Mouse (Mus musculus) CH12.LX (cell line): ENCODE data around the gene Ext2. TPM values are rescaled to one million over a fixed set of nuclear protein-coding genes. Genes with fewer than 3 reads are reported as not detected.

ENCODE experiments used
- DNase-seq: peaks from one replicate; pipeline ENCODE4 v3.0.0-alpha.2; 2013; ENCODE audit errors: extremely low read depth
- H3K27ac ChIP-seq: 2 replicates; pipeline ENCODE4 v1.5.1; 2012; ENCODE audit warnings: low read depth, mild to moderate bottlenecking, control low read depth, moderate library complexity; ENCODE audit not compliant: insufficient read depth
- H3K27me3 ChIP-seq: replicated peaks from 2 replicates; pipeline ENCODE3; 2012; ENCODE audit warnings: inconsistent platforms
- H3K36me3 ChIP-seq, 2 experiments: replicated peaks in 1 of 2; 2 replicates each; pipeline versions ENCODE3 to v1.6.1; 2012; ENCODE audit warnings: inconsistent platforms in 1 of 2, low read length in 1 of 2, mild to moderate bottlenecking in 1 of 2, mixed read lengths in 1 of 2, moderate library complexity in 1 of 2; ENCODE audit not compliant: control insufficient read depth in 1 of 2, insufficient read depth in 1 of 2
- H3K4me1 ChIP-seq, 2 experiments: 2 replicates each; pipeline ENCODE4 v1.6.1; 2012; ENCODE audit warnings: inconsistent platforms in 1 of 2, moderate library complexity in 1 of 2; ENCODE audit not compliant: insufficient read depth in 2 of 2, control insufficient read depth in 1 of 2
- H3K4me2 ChIP-seq: 2 replicates; pipeline ENCODE4 v1.6.1; 2012; ENCODE audit warnings: low read depth, mild to moderate bottlenecking, control low read depth; ENCODE audit not compliant: poor library complexity, insufficient read depth, severe bottlenecking
- H3K4me3 ChIP-seq, 3 experiments: fragments of 150-350 bp in 1 of 3; sonication (generic) in 1 of 3; replicated peaks in 1 of 3; 2 replicates each; pipeline versions ENCODE3 to v1.5.1; 2011 to 2012; ENCODE audit warnings: low read depth in 2 of 3, low read length in 2 of 3, mild to moderate bottlenecking in 2 of 3, moderate library complexity in 2 of 3, control low read depth in 1 of 3, improper control_type of control experiment in 1 of 3, inconsistent platforms in 1 of 3, mixed read lengths in 1 of 3; ENCODE audit not compliant: poor library complexity in 1 of 3
- H3K79me2 ChIP-seq: replicated peaks from 2 replicates; pipeline ENCODE4 v1.6.1; 2012; ENCODE audit warnings: mild to moderate bottlenecking, moderate library complexity; ENCODE audit not compliant: control insufficient read depth, poor library complexity, insufficient read depth, severe bottlenecking; ENCODE audit errors: extremely low read depth
- H3K9ac ChIP-seq: 2 replicates; pipeline ENCODE4 v1.6.1; 2012; ENCODE audit warnings: low read depth, mild to moderate bottlenecking, control low read depth, moderate library complexity; ENCODE audit not compliant: insufficient read depth
- H3K9me3 ChIP-seq: replicated peaks from 2 replicates; pipeline ENCODE3; 2012; ENCODE audit warnings: low read length, inconsistent platforms, mixed read lengths
- CHD2 ChIP-seq: IDR thresholded peaks from 2 replicates; pipeline ENCODE4 v1.6.1; 2011; ENCODE audit warnings: low read length, improper control_type of control experiment
- CTCF ChIP-seq, 2 experiments: IDR thresholded peaks in 1 of 2; conservative IDR thresholded peaks in 1 of 2; 2 replicates each; pipeline ENCODE4 v1.5.1; 2011 to 2012; ENCODE audit warnings: low read depth in 2 of 2, low read length in 2 of 2, improper control_type of control experiment in 1 of 2, inconsistent platforms in 1 of 2, mild to moderate bottlenecking in 1 of 2, moderate library complexity in 1 of 2
- E2F4 ChIP-seq: IDR thresholded peaks from 2 replicates; pipeline ENCODE4 v1.6.1; 2011; ENCODE audit warnings: low read depth, low read length, improper control_type of control experiment; ENCODE audit not compliant: insufficient replicate concordance
- ELF1 ChIP-seq: IDR thresholded peaks from 2 replicates; pipeline ENCODE4 v1.6.1; 2014; ENCODE audit warnings: low read depth, mild to moderate bottlenecking, inconsistent platforms, low read length, improper control_type of control experiment
- ETS1 ChIP-seq: conservative IDR thresholded peaks from 2 replicates; pipeline ENCODE4 v1.6.1; 2012; ENCODE audit warnings: low read depth, mild to moderate bottlenecking, inconsistent platforms, low read length, improper control_type of control experiment, moderate library complexity
- GABPA ChIP-seq: IDR thresholded peaks from 2 replicates; pipeline ENCODE4 v1.6.1; 2012; ENCODE audit warnings: low read depth, low read length, improper control_type of control experiment, inconsistent platforms; ENCODE audit not compliant: insufficient replicate concordance
- IRF4 ChIP-seq: IDR thresholded peaks from 2 replicates; pipeline ENCODE4 v1.6.1; 2014; ENCODE audit warnings: low read depth, mild to moderate bottlenecking, inconsistent platforms, low read length, improper control_type of control experiment
- JUND ChIP-seq: conservative IDR thresholded peaks from 2 replicates; pipeline ENCODE4 v1.6.1; 2011; ENCODE audit warnings: low read depth, low read length, improper control_type of control experiment
- KAT2A ChIP-seq: IDR thresholded peaks from 2 replicates; pipeline ENCODE4 v1.6.1; 2012; ENCODE audit warnings: low read length, improper control_type of control experiment, inconsistent platforms; ENCODE audit not compliant: insufficient replicate concordance
- MAFK ChIP-seq: IDR thresholded peaks from 2 replicates; pipeline ENCODE4 v1.6.1; 2011; ENCODE audit warnings: low read length, improper control_type of control experiment; ENCODE audit not compliant: insufficient replicate concordance
- MAX ChIP-seq: IDR thresholded peaks from 2 replicates; pipeline ENCODE4 v1.6.1; 2011; ENCODE audit warnings: low read length, improper control_type of control experiment
- MAZ ChIP-seq: IDR thresholded peaks from 2 replicates; pipeline ENCODE4 v1.6.1; 2012; ENCODE audit warnings: low read depth, mild to moderate bottlenecking, inconsistent platforms, low read length, improper control_type of control experiment, moderate library complexity
- MEF2A ChIP-seq: IDR thresholded peaks from 2 replicates; pipeline ENCODE4 v1.6.1; 2014; ENCODE audit warnings: low read depth, mild to moderate bottlenecking, inconsistent platforms, low read length, improper control_type of control experiment, borderline replicate concordance
- POLR2AphosphoS2 ChIP-seq: IDR thresholded peaks from 2 replicates; pipeline ENCODE4 v1.6.1; 2011; ENCODE audit warnings: low read depth, low read length, improper control_type of control experiment
- RAD21 ChIP-seq: IDR thresholded peaks from 2 replicates; pipeline ENCODE4 v1.6.1; 2011; ENCODE audit warnings: low read depth, mild to moderate bottlenecking, low read length, improper control_type of control experiment, moderate library complexity
- RCOR1 ChIP-seq: conservative IDR thresholded peaks from 2 replicates; pipeline ENCODE4 v1.6.1; 2012; ENCODE audit warnings: low read depth, mild to moderate bottlenecking, inconsistent platforms, low read length, improper control_type of control experiment
- TBP ChIP-seq: conservative IDR thresholded peaks from 2 replicates; pipeline ENCODE4 v1.6.1; 2011; ENCODE audit warnings: low read depth, low read length, improper control_type of control experiment
- UBTF ChIP-seq: IDR thresholded peaks from 2 replicates; pipeline ENCODE4 v1.6.1; 2012; ENCODE audit warnings: low read depth, mild to moderate bottlenecking, inconsistent platforms, low read length, improper control_type of control experiment, moderate library complexity
- USF1 ChIP-seq: IDR thresholded peaks from 2 replicates; pipeline ENCODE4 v1.6.1; 2014; ENCODE audit warnings: low read depth, mild to moderate bottlenecking, inconsistent platforms, low read length, improper control_type of control experiment
- USF2 ChIP-seq: conservative IDR thresholded peaks from 2 replicates; pipeline ENCODE4 v1.6.1; 2011; ENCODE audit warnings: low read depth, low read length, improper control_type of control experiment
- ZKSCAN1 ChIP-seq: IDR thresholded peaks from 2 replicates; pipeline ENCODE4 v1.6.1; 2012; ENCODE audit warnings: low read depth, inconsistent platforms, low read length, improper control_type of control experiment, borderline replicate concordance
- ZNF384 ChIP-seq: IDR thresholded peaks from 2 replicates; pipeline ENCODE4 v1.6.1; 2012; ENCODE audit warnings: low read depth, low read length, improper control_type of control experiment, inconsistent platforms
- dilution Hi-C: fragments of 300-500 bp; cut with MboI; formaldehyde crosslinking; loops from 2 replicates; pipeline ENCODE4 v1.14.3; 2020; ENCODE audit warnings: low sequenced_read_pairs; ENCODE audit not compliant: extremely low pct_unique_long_range_greater_than_20kb, extremely low pct_ligation_motif_present
- in situ Hi-C: fragments of 300-500 bp; cut with MboI; formaldehyde crosslinking; loops from 3 replicates; pipeline ENCODE4 v1.14.3; 2019; ENCODE audit warnings: low sequenced_read_pairs, low pct_ligation_motif_present, low pct_unique_long_range_greater_than_20kb, mixed read lengths
- polyA plus RNA-seq: library from polyadenylated mRNA; unstranded; fragments of >175 nt; gene quantifications from 2 replicates; pipeline ENCODE4 v1.2.1, GENCODE M21; 2012; ENCODE audit warnings: low read depth; ENCODE audit not compliant: insufficient read length
- total RNA-seq, 2 experiments: library from RNA; depleted of rRNA; stranded (reverse); fragments of 300-350 nt in 1 of 2; fragments of >200 nt in 1 of 2; gene quantifications; 2 replicates each; pipeline ENCODE4 v1.2.3; 2012 to 2014

Gene Ext2
- total and polyA plus RNA-seq, 3 experiments, result 20.2 to 33.1 (median 26.9) TPM

DNA sequence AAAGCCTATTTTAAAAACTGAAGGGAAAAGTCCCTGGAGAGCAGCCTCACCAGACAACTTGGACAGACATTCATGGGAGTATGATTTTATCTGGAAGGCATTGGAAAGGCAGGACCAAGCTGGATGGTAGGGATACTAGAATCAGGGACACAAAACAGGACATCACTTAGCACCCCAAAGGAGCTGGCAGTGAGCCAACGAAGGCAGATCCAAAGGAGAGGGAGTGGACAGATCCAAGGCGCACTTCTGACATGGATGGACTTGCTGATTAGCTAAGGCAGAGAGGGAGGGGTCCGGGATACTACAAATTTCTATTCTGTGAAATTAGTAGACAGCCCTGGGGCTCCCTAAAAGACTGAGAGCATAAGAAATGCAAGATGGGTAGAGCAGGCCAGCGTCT, 16.8 kb downstream of the Ext2 start:
- no peak overlapping the region for H3K9ac ChIP-seq
- H3K36me3 ChIP-seq, result peaks cover 40 to 70% of the 10 kb centered on the region in 2 experiments
- H3K4me1 ChIP-seq, result peaks cover 15 to 68% of the 10 kb centered on the region in 2 experiments
- H3K4me3 ChIP-seq, result no peak overlapping the region
- H3K79me2 ChIP-seq, result no peaks in the 10 kb centered on the region
- H3K27ac ChIP-seq, result no peak overlapping the region
- no peak for TF ChIP-seq RAD21
- TF ChIP-seq GABPA, result no peak
- TF ChIP-seq JUND, result no peak
- no peak for TF ChIP-seq KAT2A
- TF ChIP-seq UBTF, result no peak
- no peak for TF ChIP-seq ELF1
- TF ChIP-seq USF2, result no peak
- TF ChIP-seq POLR2AphosphoS2, result no peak
- TF ChIP-seq ZNF384, result no peak
- TF ChIP-seq E2F4, result no peak
- no peak for TF ChIP-seq RCOR1
- TF ChIP-seq CTCF (conservative IDR thresholded peaks at IDR 0.05 in 1 of 2, IDR thresholded peaks at IDR 0.05 in 1 of 2; ENCODE audit: low read depth in 2 of 2, low read length in 2 of 2), result no peak
- no peak for TF ChIP-seq MAX
- no peak for TF ChIP-seq ZKSCAN1
- no peak for TF ChIP-seq MAFK
- no peak overlapping the region for H3K4me2 ChIP-seq
- H3K27me3 ChIP-seq, result no peaks in the 10 kb centered on the region
- in situ Hi-C loops, result loop anchor here (10.0 kb wide), 1 partner anchor 331 kb away; no protein-coding TSS in a partner anchor
- dilution Hi-C loops, result no loop called here
- no peak for DNase-seq
- no peaks in the 10 kb centered on the region for H3K9me3 ChIP-seq

GRCm38 (mm10) chr2:93805066-93805465, 17.3 kb downstream of the Ext2 start:
- Histone ChIP-seq H3K27ac (no peak overlapping the region), H3K79me2 (no peaks in the 10 kb centered on the region), H3K4me3 (no peak overlapping the region), H3K36me3 (peaks cover 37 to 66% of the 10 kb centered on the region in 2 experiments), H3K4me2 (no peak overlapping the region), H3K9ac (no peak overlapping the region), H3K27me3 (no peaks in the 10 kb centered on the region), H3K4me1 (peaks cover 20 to 72% of the 10 kb centered on the region in 2 experiments), H3K9me3 (no peaks in the 10 kb centered on the region)
- in situ Hi-C loops (loop anchor here (10.0 kb wide), 1 partner anchor 330 kb away; no protein-coding TSS in a partner anchor), dilution Hi-C loops (no loop called here)
- TF ChIP-seq RAD21 (no peak), ETS1 (no peak), TBP (no peak), CHD2 (no peak), CTCF (conservative IDR thresholded peaks at IDR 0.05 in 1 of 2, IDR thresholded peaks at IDR 0.05 in 1 of 2; ENCODE audit: low read depth in 2 of 2, low read length in 2 of 2) (no peak), USF1 (no peak), MAZ (no peak), UBTF (no peak), POLR2AphosphoS2 (no peak), IRF4 (no peak), MEF2A (no peak)
- DNase-seq, result no peak
